ENCODE assay signal across 13 mouse cellular contexts in the genomic region with DNA sequence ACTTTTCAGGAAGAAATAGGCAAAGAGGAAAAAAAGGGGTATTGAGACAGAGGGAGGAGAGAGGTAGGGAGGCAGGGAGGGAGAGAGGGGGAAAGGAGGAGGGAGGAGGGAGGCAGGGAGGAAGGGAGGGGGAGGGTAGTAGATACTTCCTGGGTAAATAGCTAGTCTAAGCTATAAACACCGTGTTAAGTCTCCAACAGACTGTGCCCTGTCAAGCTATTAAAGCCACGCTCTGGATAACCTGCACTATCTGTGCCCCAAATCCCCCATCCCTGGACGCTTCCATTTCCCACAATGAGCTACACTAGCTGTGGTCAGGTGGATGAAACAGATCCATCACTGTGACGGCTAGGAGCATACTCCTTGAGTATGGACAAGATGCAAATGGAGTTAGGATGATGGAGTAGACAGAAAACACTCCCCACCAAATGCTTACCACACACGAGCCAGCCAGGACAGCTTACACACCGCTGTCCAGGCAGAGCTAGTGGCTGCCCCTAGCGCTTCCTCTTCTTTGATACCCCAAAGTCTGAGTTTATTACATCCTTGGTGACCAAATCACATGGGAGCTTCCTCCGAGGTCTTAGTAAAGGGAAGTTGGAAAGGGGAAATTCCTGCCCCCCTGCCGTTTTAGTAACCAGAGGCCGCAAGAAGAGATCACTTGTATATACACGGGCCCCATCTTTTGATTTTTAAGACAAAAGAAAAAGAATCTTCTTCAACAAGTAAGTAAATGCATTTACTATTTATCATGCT. TPM values are rescaled to one million over a fixed set of nuclear protein-coding genes. Genes with fewer than 3 reads are reported as not detected.
A peak's percentile ranks its signal among the peaks of the same experiment; 100 is the strongest.
DNase-seq lines count a peak whose midpoint lies in the region; ATAC-seq and TF ChIP-seq lines count a peak whose summit lies in the region.
"Had no signal": no experiment of that assay in that cellular context is flagged by ENCODE, and none has a peak within 500 bp of the region (broad histone marks: within the 10 kb centered on the region; RNA-seq: fewer than 3 reads in every experiment).

No protein-coding gene starts in this region.

- no peaks in the 10 kb centered on the region for H3K9me3 ChIP-seq in liver, embryonic 11.5 days (ENCODE audit: control insufficient read depth, low read length)
- no peaks in the 10 kb centered on the region for H3K9me3 ChIP-seq in liver, embryonic 12.5 days (replicated peaks)
- H3K9me3 ChIP-seq in MEL (replicated peaks; ENCODE audit: insufficient read depth, low read length): no peaks in the 10 kb centered on the region
- no peaks in the 10 kb centered on the region for H3K9me3 ChIP-seq in hindbrain, embryonic 10.5 days

- 0 out of 2 replicates have a peak overlapping the region, but pooled peaks have one; percentile 16 for H3K9ac ChIP-seq in liver, embryonic 11.5 days (ENCODE audit: low read depth, low read length)
- no peak overlapping the region; the same call in 1 of the 2 replicates for H3K9ac ChIP-seq in liver, embryonic 12.5 days
- H3K9ac ChIP-seq in MEL (ENCODE audit: control insufficient read depth, low read depth, low read length, poor library complexity, severe bottlenecking): peak overlapping the region; percentile 5; the same call in 1 of the 2 replicates

- TF ChIP-seq POLR2A in MEL (IDR thresholded peaks at IDR 0.05; ENCODE audit: control insufficient read depth in 1 of 2, insufficient read depth in 1 of 2, low read depth in 1 of 2, low read length in 2 of 2, poor library complexity in 1 of 2): no peak

- no peak overlapping the region for H3K27ac ChIP-seq in liver, embryonic 11.5 days (ENCODE audit: low read depth, low read length)
- no peak overlapping the region for H3K27ac ChIP-seq in liver, embryonic 12.5 days
- H3K27ac ChIP-seq in MEL (ENCODE audit: control insufficient read depth, low read depth, low read length): 0 out of 2 replicates have a peak overlapping the region, but pooled peaks have one; percentile 7
- no peak overlapping the region for H3K27ac ChIP-seq in hindbrain, embryonic 10.5 days
- H3K27ac ChIP-seq: heart, adult 2 months; layer of hippocampus, adult 2 months had no signal

- no peak overlapping the region for H3K4me3 ChIP-seq in liver, embryonic 11.5 days (ENCODE audit: low read depth, low read length)
- H3K4me3 ChIP-seq in liver, embryonic 12.5 days: no peak overlapping the region
- peak overlapping the region in 1 of 2 experiments; percentile 12; a peak in 1 of 4 replicates for H3K4me3 ChIP-seq in MEL (ENCODE audit: control insufficient read depth in 1 of 2, insufficient read depth in 1 of 2, low read depth in 2 of 2, low read length in 2 of 2)
- H3K4me3 ChIP-seq in hindbrain, embryonic 10.5 days: no peak overlapping the region
- H3K4me3 ChIP-seq: heart, adult 2 months; layer of hippocampus, adult 2 months had no signal

- 41% methylated on average over 11 of the region's 11 CpGs for WGBS in liver, embryonic 11.5 days
- WGBS in liver, embryonic 12.5 days (ENCODE audit: insufficient replicate concordance): 35% methylated on average over 11 of the region's 11 CpGs
- 67% methylated on average over 11 of the region's 11 CpGs for WGBS in hindbrain, embryonic 10.5 days

- no peak for TF ChIP-seq CTCF in MEL (IDR thresholded peaks at IDR 0.05 in 2 of 3, conservative IDR thresholded peaks at IDR 0.05 in 1 of 3; ENCODE audit: control insufficient read depth in 1 of 3, insufficient read depth in 1 of 3, low read depth in 2 of 3, low read length in 3 of 3, poor library complexity in 1 of 3, severe bottlenecking in 1 of 3)

- ATAC-seq in liver, embryonic 11.5 days (replicated peaks; ENCODE audit: low FRiP score): no peak
- ATAC-seq in liver, embryonic 12.5 days: no peak
- ATAC-seq in common myeloid progenitor, adult 5-6 weeks (replicated peaks; ENCODE audit: low read depth, poor library complexity, severe bottlenecking): peak; percentile 82

- no peaks in the 10 kb centered on the region for H3K27me3 ChIP-seq in liver, embryonic 11.5 days (replicated peaks; ENCODE audit: control insufficient read depth, insufficient read depth, low read length)
- H3K27me3 ChIP-seq in liver, embryonic 12.5 days (replicated peaks): no peaks in the 10 kb centered on the region
- H3K27me3 ChIP-seq in MEL (ENCODE audit: control insufficient read depth in 1 of 2, insufficient read depth in 2 of 2, low read length in 2 of 2): no peaks in the 10 kb centered on the region
- H3K27me3 ChIP-seq in hindbrain, embryonic 10.5 days (ENCODE audit: insufficient read depth, poor library complexity, severe bottlenecking): no peaks in the 10 kb centered on the region

- no peak for TF ChIP-seq RAD21 in MEL (IDR thresholded peaks at IDR 0.05; ENCODE audit: low read depth, low read length)

- peak in 1 of 2 experiments; percentile 19; a peak in 2 of 4 replicates for TF ChIP-seq EP300 in MEL (IDR thresholded peaks at IDR 0.05; ENCODE audit: low read depth in 1 of 2, low read length in 2 of 2)

- no peaks in the 10 kb centered on the region for H3K36me3 ChIP-seq in liver, embryonic 11.5 days (ENCODE audit: control insufficient read depth, insufficient read depth, low read length)
- no peaks in the 10 kb centered on the region for H3K36me3 ChIP-seq in liver, embryonic 12.5 days
- H3K36me3 ChIP-seq in MEL (ENCODE audit: control insufficient read depth in 1 of 2, insufficient read depth in 2 of 2, low read length in 2 of 2): peaks cover 0 to 17% of the 10 kb centered on the region in 2 experiments; a peak in 2 of 4 replicates
- H3K36me3 ChIP-seq in hindbrain, embryonic 10.5 days: no peaks in the 10 kb centered on the region

- no peak overlapping the region for H3K4me2 ChIP-seq in liver, embryonic 11.5 days
- H3K4me2 ChIP-seq in liver, embryonic 12.5 days: no peak overlapping the region

- peaks cover 8% of the 10 kb centered on the region for H3K79me2 ChIP-seq in MEL (ENCODE audit: control insufficient read depth, insufficient read depth, low read length, poor library complexity)

- H3K4me1 ChIP-seq in liver, embryonic 11.5 days (replicated peaks; ENCODE audit: control insufficient read depth, insufficient read depth, low read length): peaks cover 5% of the 10 kb centered on the region; the same call in 1 of the 2 replicates
- H3K4me1 ChIP-seq in liver, embryonic 12.5 days: peaks cover 36% of the 10 kb centered on the region
- peaks cover 3 to 17% of the 10 kb centered on the region in 2 experiments for H3K4me1 ChIP-seq in MEL (ENCODE audit: control insufficient read depth in 1 of 2, insufficient read depth in 2 of 2, low read length in 2 of 2)
- peaks cover 13% of the 10 kb centered on the region; the same call in 1 of the 2 replicates for H3K4me1 ChIP-seq in hindbrain, embryonic 10.5 days (replicated peaks)

- no peak for DNase-seq in liver, embryonic 11.5 days (ENCODE audit: low spot score)
- peak; percentile 90 for DNase-seq in MEL (ENCODE audit: low read depth, low spot score)
- DNase-seq in naive thymus-derived CD4-positive, alpha-beta T cell, adult 2 months (ENCODE audit: low read depth): peak; percentile 13
- no peak for DNase-seq in cerebellum, adult 8-10 months
- no peak for DNase-seq in hindbrain, embryonic 10.5 days (ENCODE audit: low spot score)
- DNase-seq: cerebellum, postnatal 36 days; kidney, adult 8-10 months; retina, postnatal 1 day; thymus, postnatal 25 days had no signal

TF ChIP-seq in MEL, 35 proteins besides CTCF, POLR2A, EP300 and RAD21:
- TF ChIP-seq CHD1 (IDR thresholded peaks at IDR 0.05; ENCODE audit: low read depth, low read length) (no peak), E2F4 (IDR thresholded peaks at IDR 0.05; ENCODE audit: borderline replicate concordance, low read depth, low read length) (no peak)

RNA-seq across cellular contexts. Expression of gene Cd80, which starts 1.6 kb away (rescaled TPM):
- polyA plus RNA-seq in liver, embryonic 11.5 days (2014; fragmentation: Nextera tagmentation; extraction: Ambion mirVana): 0.14 and 0.23 TPM in 2 replicates
- polyA plus RNA-seq in liver, embryonic 12.5 days (2016; fragmentation: Nextera tagmentation; extraction: Ambion mirVana): 0.12 and 0.19 TPM in 2 replicates
- 0.04 and 0.07 TPM in 2 replicates for total RNA-seq in MEL (2012; rRNA removed)
- under 1 TPM in 1 of 2 experiments, not detected in 1; 0.38 TPM for polyA plus RNA-seq in MEL (2012; ENCODE audit: insufficient read depth in 1 of 2, insufficient read length in 2 of 2, low read depth in 1 of 2, low replicate concordance in 2 of 2, missing spikeins in 1 of 2)
- 0.27 TPM in 1 of 2 replicates, not detected in the other for total RNA-seq in common myeloid progenitor, adult 5-6 weeks (2017)
- 0.41 and 0.52 TPM in 2 replicates for polyA plus RNA-seq in hindbrain, embryonic 10.5 days (2016; fragmentation: Nextera tagmentation; extraction: Ambion mirVana)

RNA-seq across cellular contexts. Expression of gene Adprh, which starts 4.5 kb away (rescaled TPM):
- polyA plus RNA-seq in liver, embryonic 11.5 days (2014; fragmentation: Nextera tagmentation; extraction: Ambion mirVana): 92.0 and 92.1 TPM in 2 replicates
- 50.8 and 53.5 TPM in 2 replicates for polyA plus RNA-seq in liver, embryonic 12.5 days (2016; fragmentation: Nextera tagmentation; extraction: Ambion mirVana)
- 20.1 and 24.8 TPM in 2 replicates for total RNA-seq in MEL (2012; rRNA removed)
- polyA plus RNA-seq in MEL (2012; ENCODE audit: insufficient read depth in 1 of 2, insufficient read length in 2 of 2, low read depth in 1 of 2, low replicate concordance in 2 of 2, missing spikeins in 1 of 2): 10 to 100 TPM in 1 of 2 experiments, not detected in 1; 86.7 TPM
- 13.7 and 17.3 TPM in 2 replicates for total RNA-seq in common myeloid progenitor, adult 5-6 weeks (2017)
- 143 and 164 TPM in 2 replicates for polyA plus RNA-seq in hindbrain, embryonic 10.5 days (2016; fragmentation: Nextera tagmentation; extraction: Ambion mirVana)

RNA-seq across cellular contexts. Expression of gene Pla1a, which starts 24.0 kb away (rescaled TPM):
- polyA plus RNA-seq in liver, embryonic 11.5 days (2014; fragmentation: Nextera tagmentation; extraction: Ambion mirVana): 0.79 and 1.4 TPM in 2 replicates
- polyA plus RNA-seq in liver, embryonic 12.5 days (2016; fragmentation: Nextera tagmentation; extraction: Ambion mirVana): 3.4 TPM in 2 replicates
- total RNA-seq in MEL (2012; rRNA removed): not detected in 2 replicates
- polyA plus RNA-seq in MEL (2012; ENCODE audit: insufficient read depth in 1 of 2, insufficient read length in 2 of 2, low read depth in 1 of 2, low replicate concordance in 2 of 2, missing spikeins in 1 of 2): under 1 TPM in 1 of 2 experiments, not detected in 1; 0.04 TPM
- not detected in 2 replicates for total RNA-seq in common myeloid progenitor, adult 5-6 weeks (2017)
- polyA plus RNA-seq in hindbrain, embryonic 10.5 days (2016; fragmentation: Nextera tagmentation; extraction: Ambion mirVana): 0.10 and 0.27 TPM in 2 replicates

Comparison
In these comparisons a context has a peak if more than half of its experiments do, and no peak if none do; other contexts are left out.
1. DNase-seq: peak in MEL (single experiment) and naive thymus-derived CD4-positive, alpha-beta T cell, adult 2 months (single experiment); none in liver, embryonic 11.5 days (single experiment), cerebellum, adult 8-10 months (single experiment) and hindbrain, embryonic 10.5 days (single experiment).